Mouse (Mus musculus): ENCODE results near the gene Pik3c2g. TPM values are rescaled to one million over a fixed set of nuclear protein-coding genes. Genes with fewer than 3 reads are reported as not detected.
"Not testable (repeated sequence)": the region's sequence is repeated elsewhere in the genome, so short reads cannot be mapped to it uniquely, and the experiment has no call there.

Gene Pik3c2g
- total and polyA plus RNA-seq, 3 experiments = not detected

DNA sequence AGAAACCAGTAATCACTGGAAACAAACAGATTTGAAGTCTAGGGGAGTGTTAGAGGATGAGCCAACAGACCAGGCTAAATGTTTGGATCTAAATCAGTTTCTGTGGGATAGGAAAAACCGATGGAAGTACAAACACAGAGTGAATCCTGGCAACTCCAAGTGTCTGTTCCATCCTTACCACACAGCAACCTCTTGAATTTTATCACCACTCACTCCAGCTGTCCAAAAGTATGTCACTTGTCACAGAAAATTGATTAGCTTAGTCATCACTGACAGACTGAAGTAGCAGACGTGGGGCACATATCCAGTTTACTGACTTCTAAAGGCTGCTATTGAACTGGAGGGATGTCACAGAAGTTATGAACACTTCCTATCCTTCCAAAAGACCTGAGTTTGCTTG lies 347.8 kb downstream of the Pik3c2g start:
- DNase-seq (ENCODE audit: low read depth, low spot score) = no peak

DNA sequence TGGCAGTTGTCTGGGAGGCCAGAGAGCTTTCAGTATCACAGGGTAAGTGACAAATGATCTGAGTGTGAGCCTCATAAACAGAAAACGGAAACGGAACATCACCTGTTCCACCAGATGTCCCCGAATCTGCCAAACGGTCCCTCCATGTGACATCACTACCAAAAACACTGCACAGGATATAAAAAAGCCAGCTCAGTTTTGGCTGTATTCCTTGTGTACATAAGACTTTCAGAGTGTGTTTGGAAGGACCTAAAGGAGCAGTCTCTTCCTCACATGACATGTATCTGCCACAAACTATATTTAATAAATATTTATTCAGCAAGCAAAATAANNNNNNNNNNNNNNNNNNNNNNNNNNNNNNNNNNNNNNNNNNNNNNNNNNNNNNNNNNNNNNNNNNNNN lies 350.6 kb downstream of the Pik3c2g start:
- H3K9ac ChIP-seq (ENCODE audit: control insufficient read depth, low read depth, low read length, poor library complexity, severe bottlenecking); H3K9me3 ChIP-seq (replicated peaks; ENCODE audit: insufficient read depth, low read length); DNase-seq (ENCODE audit: low read depth, low spot score); H3K79me2 ChIP-seq (ENCODE audit: control insufficient read depth, insufficient read depth, low read length, poor library complexity); H3K27ac ChIP-seq (ENCODE audit: control insufficient read depth, low read depth, low read length); H3K27me3 ChIP-seq (ENCODE audit: control insufficient read depth in 1 of 2, insufficient read depth in 2 of 2, low read length in 2 of 2); H3K4me3 ChIP-seq (ENCODE audit: control insufficient read depth in 1 of 2, insufficient read depth in 1 of 2, low read depth in 2 of 2, low read length in 2 of 2); H3K36me3 ChIP-seq (ENCODE audit: control insufficient read depth in 1 of 2, insufficient read depth in 2 of 2, low read length in 2 of 2); H3K4me1 ChIP-seq (ENCODE audit: control insufficient read depth in 1 of 2, insufficient read depth in 2 of 2, low read length in 2 of 2): not testable (repeated sequence)

More for the DNA sequence above, 347.8 kb downstream of the Pik3c2g start:
- Histone ChIP-seq H3K4me3 (ENCODE audit: control insufficient read depth in 1 of 2, insufficient read depth in 1 of 2, low read depth in 2 of 2, low read length in 2 of 2) (no peak overlapping the region), H3K79me2 (ENCODE audit: control insufficient read depth, insufficient read depth, low read length, poor library complexity) (no peaks in the 10 kb centered on the region), H3K4me1 (ENCODE audit: control insufficient read depth in 1 of 2, insufficient read depth in 2 of 2, low read length in 2 of 2) (no peaks in the 10 kb centered on the region), H3K27me3 (ENCODE audit: control insufficient read depth in 1 of 2, insufficient read depth in 2 of 2, low read length in 2 of 2) (no peaks in the 10 kb centered on the region), H3K27ac (ENCODE audit: control insufficient read depth, low read depth, low read length) (no peak overlapping the region), H3K9me3 (replicated peaks; ENCODE audit: insufficient read depth, low read length) (no peaks in the 10 kb centered on the region), H3K36me3 (ENCODE audit: control insufficient read depth in 1 of 2, insufficient read depth in 2 of 2, low read length in 2 of 2) (no peaks in the 10 kb centered on the region), H3K9ac (ENCODE audit: control insufficient read depth, low read depth, low read length, poor library complexity, severe bottlenecking) (no peak overlapping the region)
- no peak for TF ChIP-seq CHD1 (IDR thresholded peaks at IDR 0.05; ENCODE audit: low read depth, low read length)

DNA sequence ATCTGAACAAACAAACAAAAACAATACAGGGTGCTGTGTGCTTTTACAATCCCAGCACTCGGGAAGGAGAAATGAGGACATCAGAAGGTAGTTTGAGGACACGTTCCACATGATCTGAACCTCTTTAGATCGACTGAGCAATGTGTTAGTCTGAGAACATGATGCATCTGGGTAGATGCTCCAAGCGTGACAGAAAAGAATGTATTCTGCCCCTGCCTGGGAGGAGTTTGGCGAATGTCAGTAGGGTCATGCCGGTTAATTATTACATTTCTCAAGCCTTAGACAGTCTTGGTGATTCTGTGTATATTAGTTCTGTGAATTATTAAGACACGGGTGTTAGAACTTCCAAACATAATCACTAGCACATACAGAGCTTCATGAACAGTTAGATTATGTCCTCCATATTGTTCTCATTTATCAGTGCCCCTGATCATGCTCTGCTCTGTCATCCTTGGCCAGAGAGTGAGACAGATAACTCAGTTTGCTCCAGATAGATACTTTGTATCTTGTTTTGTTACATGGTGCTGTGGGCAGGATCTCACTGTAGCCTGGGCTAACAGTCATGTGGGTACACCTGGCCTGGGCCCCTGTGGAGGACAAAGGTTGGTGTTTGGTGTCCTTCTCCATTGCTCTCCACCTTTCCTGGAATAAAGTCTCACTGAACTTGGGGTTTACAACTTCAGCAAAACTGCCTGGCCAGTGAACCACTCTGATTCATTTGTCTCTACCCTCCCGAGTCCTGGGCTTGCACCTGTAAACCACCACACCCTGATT lies 360.3 kb downstream of the Pik3c2g start:
- no peaks in the 10 kb centered on the region for H3K27me3 ChIP-seq (ENCODE audit: control insufficient read depth in 1 of 2, insufficient read depth in 2 of 2, low read length in 2 of 2)
- H3K36me3 ChIP-seq (ENCODE audit: control insufficient read depth in 1 of 2, insufficient read depth in 2 of 2, low read length in 2 of 2) = no peaks in the 10 kb centered on the region
- no peak overlapping the region for H3K27ac ChIP-seq (ENCODE audit: control insufficient read depth, low read depth, low read length)
- no peaks in the 10 kb centered on the region for H3K9me3 ChIP-seq (replicated peaks; ENCODE audit: insufficient read depth, low read length)
- no peak overlapping the region for H3K9ac ChIP-seq (ENCODE audit: control insufficient read depth, low read depth, low read length, poor library complexity, severe bottlenecking)
- H3K79me2 ChIP-seq (ENCODE audit: control insufficient read depth, insufficient read depth, low read length, poor library complexity) = no peaks in the 10 kb centered on the region
- no peak overlapping the region for H3K4me3 ChIP-seq (ENCODE audit: control insufficient read depth in 1 of 2, insufficient read depth in 1 of 2, low read depth in 2 of 2, low read length in 2 of 2)
- no peak for TF ChIP-seq NELFE (IDR thresholded peaks at IDR 0.05; ENCODE audit: low read depth, low read length)
- no peak for TF ChIP-seq BHLHE40 (IDR thresholded peaks at IDR 0.05; ENCODE audit: borderline replicate concordance, low read depth, low read length)
- TF ChIP-seq UBTF (IDR thresholded peaks at IDR 0.05; ENCODE audit: borderline replicate concordance, insufficient read depth, low read depth, low read length) = no peak
- TF ChIP-seq KAT2A (conservative IDR thresholded peaks at IDR 0.05; ENCODE audit: low read depth, low read length) = no peak
- TF ChIP-seq SIN3A (IDR thresholded peaks at IDR 0.05; ENCODE audit: low read length) = no peak
- TF ChIP-seq ELF1 (IDR thresholded peaks at IDR 0.05; ENCODE audit: low read depth, low read length) = no peak
- no peak for TF ChIP-seq POLR2AphosphoS5 (IDR thresholded peaks at IDR 0.05; ENCODE audit: borderline replicate concordance, low read depth, low read length)
- TF ChIP-seq RAD21 (IDR thresholded peaks at IDR 0.05; ENCODE audit: low read depth, low read length) = no peak
- no peak for TF ChIP-seq SMC3 (IDR thresholded peaks at IDR 0.05; ENCODE audit: low read depth, low read length)
- TF ChIP-seq USF2 (IDR thresholded peaks at IDR 0.05; ENCODE audit: borderline replicate concordance in 1 of 2, insufficient read depth in 1 of 2, low read depth in 1 of 2, low read length in 2 of 2) = no peak
- TF ChIP-seq MYC (IDR thresholded peaks at IDR 0.05; ENCODE audit: low read depth, low read length) = no peak
- no peaks in the 10 kb centered on the region for H3K4me1 ChIP-seq (ENCODE audit: control insufficient read depth in 1 of 2, insufficient read depth in 2 of 2, low read length in 2 of 2)
- no peak for DNase-seq (ENCODE audit: low read depth, low spot score)

Data from MEL (cell line).